8 mouse cellular contexts compared by ENCODE assay signal in genomic region chr2:91101124-91101740, GRCm38 (mm10). TPM values are rescaled to one million over a fixed set of nuclear protein-coding genes. Genes with fewer than 3 reads are reported as not detected.
A peak's percentile ranks its signal among the peaks of the same experiment; 100 is the strongest.
DNase-seq lines count a peak whose midpoint lies in the region; ATAC-seq and TF ChIP-seq lines count a peak whose summit lies in the region.

No protein-coding gene starts in this region.

- H3K36me3 ChIP-seq in forebrain, embryonic 11.5 days (ENCODE audit: control insufficient read depth, insufficient read depth, low read length) = no peaks in the 10 kb centered on the region
- H3K36me3 ChIP-seq in heart, embryonic 16.5 days (ENCODE audit: control insufficient read depth, insufficient read depth) = no peaks in the 10 kb centered on the region
- no peaks in the 10 kb centered on the region; the same call in 1 of the 2 replicates for H3K36me3 ChIP-seq in liver, embryonic 14.5 days (replicated peaks; ENCODE audit: control insufficient read depth, insufficient read depth, low read depth)
- H3K36me3 ChIP-seq in neural tube, embryonic 11.5 days (ENCODE audit: control insufficient read depth, insufficient read depth, low read length) = no peaks in the 10 kb centered on the region
- no peaks in the 10 kb centered on the region for H3K36me3 ChIP-seq in stomach, embryonic 16.5 days (ENCODE audit: control insufficient read depth, insufficient read depth, low read length)

- H3K4me1 ChIP-seq in forebrain, embryonic 11.5 days (replicated peaks; ENCODE audit: control insufficient read depth, insufficient read depth, low read length) = no peaks in the 10 kb centered on the region
- 0 out of 2 replicates have a peak, but pooled peaks cover 6% of the 10 kb centered on the region for H3K4me1 ChIP-seq in heart, embryonic 16.5 days (ENCODE audit: control insufficient read depth, insufficient read depth, low read length)
- peaks cover 3 to 22% of the 10 kb centered on the region in 2 experiments for H3K4me1 ChIP-seq in liver, embryonic 14.5 days (replicated peaks; ENCODE audit: control insufficient read depth in 2 of 2, insufficient read depth in 2 of 2, low read length in 1 of 2)
- H3K4me1 ChIP-seq in neural tube, embryonic 11.5 days (ENCODE audit: control insufficient read depth, insufficient read depth, low read length) = no peaks in the 10 kb centered on the region
- no peaks in the 10 kb centered on the region for H3K4me1 ChIP-seq in stomach, embryonic 16.5 days (ENCODE audit: control insufficient read depth, insufficient read depth, low read length)

- H3K27ac ChIP-seq in forebrain, embryonic 11.5 days (ENCODE audit: low read depth, low read length) = no peak overlapping the region
- H3K27ac ChIP-seq in heart, embryonic 16.5 days (ENCODE audit: low read length) = no peak overlapping the region
- H3K27ac ChIP-seq in liver, embryonic 14.5 days = no peak overlapping the region
- H3K27ac ChIP-seq in neural tube, embryonic 11.5 days (ENCODE audit: low read depth, low read length) = no peak overlapping the region
- H3K27ac ChIP-seq in stomach, embryonic 16.5 days (ENCODE audit: low read length) = no peak overlapping the region

- 13% methylated on average over 7 of the region's 7 CpGs for WGBS in forebrain, embryonic 11.5 days
- WGBS in heart, embryonic 16.5 days = 4% methylated on average over 7 of the region's 7 CpGs
- WGBS in liver, embryonic 14.5 days (ENCODE audit: insufficient replicate concordance) = 4% methylated on average over 7 of the region's 7 CpGs
- WGBS in neural tube, embryonic 11.5 days = 21% methylated on average over 7 of the region's 7 CpGs
- whole genome bisulfite sequencing in stomach, embryonic 16.5 days = 7% methylated on average over 7 of the region's 7 CpGs

- peak; percentile 86 to 91 for DNase-seq in CD8-positive naive resting alpha-beta T cell, adult 2 months (ENCODE audit: low read depth in 2 of 2, low spot score in 2 of 2)
- peak; percentile 93 for DNase-seq in c-Kit-positive CD71-negative TER-119-negative erythroid progenitor cells, embryonic 14.5 days (ENCODE audit: low read depth)
- peak; percentile 93 for DNase-seq in forebrain, embryonic 11.5 days (ENCODE audit: low spot score)
- DNase-seq in kidney, postnatal 25 days = peak; percentile 92 to 97
- DNase-seq in liver, embryonic 14.5 days (ENCODE audit: low read depth in 3 of 3, low spot score in 3 of 3) = peak; percentile 71 to 76 (median 74)
- peak; percentile 90 for DNase-seq in neural tube, embryonic 11.5 days (ENCODE audit: low spot score)

- TF ChIP-seq CTCF in liver, embryonic 14.5 days (IDR thresholded peaks at IDR 0.05; ENCODE audit: low read depth) = peak; percentile 97

- H3K9ac ChIP-seq in forebrain, embryonic 11.5 days (ENCODE audit: low read length) = no peak overlapping the region
- H3K9ac ChIP-seq in heart, embryonic 16.5 days (ENCODE audit: low read length) = peak overlapping the region; percentile 30; the same call in 1 of the 2 replicates
- no peak overlapping the region for H3K9ac ChIP-seq in liver, embryonic 14.5 days (replicated peaks)
- peak overlapping the region; percentile 8; the same call in 1 of the 2 replicates for H3K9ac ChIP-seq in neural tube, embryonic 11.5 days (ENCODE audit: low read length)
- peak overlapping the region; percentile 48 for H3K9ac ChIP-seq in stomach, embryonic 16.5 days (ENCODE audit: low read length)

- no peaks in the 10 kb centered on the region for H3K9me3 ChIP-seq in forebrain, embryonic 11.5 days (ENCODE audit: control insufficient read depth, low read length)
- H3K9me3 ChIP-seq in heart, embryonic 16.5 days (replicated peaks; ENCODE audit: control insufficient read depth, low read length) = no peaks in the 10 kb centered on the region
- no peaks in the 10 kb centered on the region for H3K9me3 ChIP-seq in liver, embryonic 14.5 days (ENCODE audit: control insufficient read depth, low read length)
- H3K9me3 ChIP-seq in neural tube, embryonic 11.5 days (ENCODE audit: control insufficient read depth, low read length) = no peaks in the 10 kb centered on the region
- no peaks in the 10 kb centered on the region for H3K9me3 ChIP-seq in stomach, embryonic 16.5 days (replicated peaks; ENCODE audit: control insufficient read depth, low read length)

- no peak for TF ChIP-seq EP300 in liver, embryonic 14.5 days (IDR thresholded peaks at IDR 0.05; ENCODE audit: low read depth)

- no peaks in the 10 kb centered on the region for H3K27me3 ChIP-seq in forebrain, embryonic 11.5 days (ENCODE audit: control insufficient read depth, insufficient read depth, low read length)
- H3K27me3 ChIP-seq in heart, embryonic 16.5 days (ENCODE audit: control insufficient read depth, insufficient read depth, low read length) = no peaks in the 10 kb centered on the region
- no peaks in the 10 kb centered on the region for H3K27me3 ChIP-seq in liver, embryonic 14.5 days (ENCODE audit: control insufficient read depth, insufficient read depth, low read length)
- no peaks in the 10 kb centered on the region for H3K27me3 ChIP-seq in neural tube, embryonic 11.5 days (ENCODE audit: control insufficient read depth, insufficient read depth, low read length)
- no peaks in the 10 kb centered on the region for H3K27me3 ChIP-seq in stomach, embryonic 16.5 days (ENCODE audit: control insufficient read depth, insufficient read depth, low read length)

- no peak overlapping the region for H3K4me3 ChIP-seq in forebrain, embryonic 11.5 days (ENCODE audit: low read depth, low read length)
- H3K4me3 ChIP-seq in heart, embryonic 16.5 days (ENCODE audit: low read length) = no peak overlapping the region
- no peak overlapping the region for H3K4me3 ChIP-seq in liver, embryonic 14.5 days (ENCODE audit: insufficient read depth in 1 of 2, low read depth in 2 of 2, low read length in 2 of 2)
- H3K4me3 ChIP-seq in neural tube, embryonic 11.5 days (ENCODE audit: low read depth, low read length) = no peak overlapping the region
- no peak overlapping the region for H3K4me3 ChIP-seq in stomach, embryonic 16.5 days (replicated peaks; ENCODE audit: low read length)

- no peak overlapping the region for H3K4me2 ChIP-seq in forebrain, embryonic 11.5 days (ENCODE audit: low read depth, low read length, severe bottlenecking)
- no peak overlapping the region for H3K4me2 ChIP-seq in heart, embryonic 16.5 days (ENCODE audit: low read depth, low read length)
- peak overlapping the region; percentile 24; the same call in 1 of the 2 replicates for H3K4me2 ChIP-seq in liver, embryonic 14.5 days (ENCODE audit: low read depth)
- no peak overlapping the region for H3K4me2 ChIP-seq in neural tube, embryonic 11.5 days (ENCODE audit: low read depth)
- H3K4me2 ChIP-seq in stomach, embryonic 16.5 days (ENCODE audit: low read depth, low read length) = 0 out of 2 replicates have a peak overlapping the region, but pooled peaks have one; percentile 2

- peak; percentile 78; the same call in 1 of the 2 replicates for ATAC-seq in forebrain, embryonic 11.5 days (replicated peaks; ENCODE audit: low FRiP score)
- peak; percentile 80 for ATAC-seq in heart, embryonic 16.5 days (replicated peaks; ENCODE audit: extremely low read depth, insufficient read depth, low FRiP score)
- ATAC-seq in liver, embryonic 14.5 days (ENCODE audit: insufficient read depth) = peak; percentile 70
- ATAC-seq in neural tube, embryonic 11.5 days (ENCODE audit: insufficient read depth, low FRiP score, low TSS enrichment) = peak; percentile 74
- peak; percentile 88 for ATAC-seq in stomach, embryonic 16.5 days (ENCODE audit: insufficient read depth, low FRiP score)

RNA-seq across cellular contexts. Expression of gene Mybpc3, which starts 16.7 kb away (rescaled TPM):
- polyA plus RNA-seq in forebrain, embryonic 11.5 days (2014; fragmentation: Nextera tagmentation; extraction: Ambion mirVana) = not detected in 2 replicates
- polyA plus RNA-seq in heart, embryonic 16.5 days (2015; fragmentation: Nextera tagmentation; extraction: Ambion mirVana) = 1,022 and 1,203 TPM in 2 replicates
- 0.03 and 0.04 TPM in 2 replicates for polyA plus RNA-seq in liver, embryonic 14.5 days (2012; rRNA removed)
- not detected in 2 replicates for polyA plus RNA-seq in liver, embryonic 14.5 days (2014; fragmentation: Nextera tagmentation; extraction: Ambion mirVana)
- polyA plus RNA-seq in neural tube, embryonic 11.5 days (2014; fragmentation: Nextera tagmentation; extraction: Ambion mirVana) = 0.11 and 0.49 TPM in 2 replicates
- polyA plus RNA-seq in stomach, embryonic 16.5 days (2015; fragmentation: Nextera tagmentation; extraction: Ambion mirVana) = 0.17 and 0.54 TPM in 2 replicates

RNA-seq across cellular contexts. Expression of gene Spi1, which starts 19.0 kb away (rescaled TPM):
- 2.2 and 4.9 TPM in 2 replicates for polyA plus RNA-seq in forebrain, embryonic 11.5 days (2014; fragmentation: Nextera tagmentation; extraction: Ambion mirVana)
- polyA plus RNA-seq in heart, embryonic 16.5 days (2015; fragmentation: Nextera tagmentation; extraction: Ambion mirVana) = 3.6 and 5.2 TPM in 2 replicates
- 13.3 and 20.5 TPM in 2 replicates for polyA plus RNA-seq in liver, embryonic 14.5 days (2012; rRNA removed)
- 12.4 and 15.6 TPM in 2 replicates for polyA plus RNA-seq in liver, embryonic 14.5 days (2014; fragmentation: Nextera tagmentation; extraction: Ambion mirVana)
- polyA plus RNA-seq in neural tube, embryonic 11.5 days (2014; fragmentation: Nextera tagmentation; extraction: Ambion mirVana) = 2.8 and 4.2 TPM in 2 replicates
- polyA plus RNA-seq in stomach, embryonic 16.5 days (2015; fragmentation: Nextera tagmentation; extraction: Ambion mirVana) = 5.1 and 6.7 TPM in 2 replicates

RNA-seq across cellular contexts. Expression of gene Slc39a13, which starts 31.0 kb away (rescaled TPM):
- polyA plus RNA-seq in forebrain, embryonic 11.5 days (2014; fragmentation: Nextera tagmentation; extraction: Ambion mirVana) = 23.3 and 23.6 TPM in 2 replicates
- 56.9 and 61.3 TPM in 2 replicates for polyA plus RNA-seq in heart, embryonic 16.5 days (2015; fragmentation: Nextera tagmentation; extraction: Ambion mirVana)
- polyA plus RNA-seq in liver, embryonic 14.5 days (2012; rRNA removed) = 11.1 and 11.2 TPM in 2 replicates
- 8.1 and 8.4 TPM in 2 replicates for polyA plus RNA-seq in liver, embryonic 14.5 days (2014; fragmentation: Nextera tagmentation; extraction: Ambion mirVana)
- polyA plus RNA-seq in neural tube, embryonic 11.5 days (2014; fragmentation: Nextera tagmentation; extraction: Ambion mirVana) = 21.9 and 27.6 TPM in 2 replicates
- 43.7 and 51.3 TPM in 2 replicates for polyA plus RNA-seq in stomach, embryonic 16.5 days (2015; fragmentation: Nextera tagmentation; extraction: Ambion mirVana)

RNA-seq across cellular contexts. Expression of gene Psmc3, which starts 47.4 kb away (rescaled TPM):
- polyA plus RNA-seq in forebrain, embryonic 11.5 days (2014; fragmentation: Nextera tagmentation; extraction: Ambion mirVana) = 354 and 371 TPM in 2 replicates
- polyA plus RNA-seq in heart, embryonic 16.5 days (2015; fragmentation: Nextera tagmentation; extraction: Ambion mirVana) = 239 and 255 TPM in 2 replicates
- polyA plus RNA-seq in liver, embryonic 14.5 days (2012; rRNA removed) = 77.7 and 126 TPM in 2 replicates
- 174 and 186 TPM in 2 replicates for polyA plus RNA-seq in liver, embryonic 14.5 days (2014; fragmentation: Nextera tagmentation; extraction: Ambion mirVana)
- polyA plus RNA-seq in neural tube, embryonic 11.5 days (2014; fragmentation: Nextera tagmentation; extraction: Ambion mirVana) = 387 and 389 TPM in 2 replicates
- polyA plus RNA-seq in stomach, embryonic 16.5 days (2015; fragmentation: Nextera tagmentation; extraction: Ambion mirVana) = 264 and 286 TPM in 2 replicates

Comparison
In these comparisons a context has a peak if more than half of its experiments do, and no peak if none do; other contexts are left out.
1. H3K4me2 ChIP-seq: peak in liver, embryonic 14.5 days (single experiment) and stomach, embryonic 16.5 days (single experiment); none in forebrain, embryonic 11.5 days (single experiment), heart, embryonic 16.5 days (single experiment) and neural tube, embryonic 11.5 days (single experiment).
2. H3K9ac ChIP-seq: peak in heart, embryonic 16.5 days (single experiment), neural tube, embryonic 11.5 days (single experiment) and stomach, embryonic 16.5 days (single experiment); none in forebrain, embryonic 11.5 days (single experiment) and liver, embryonic 14.5 days (single experiment).
3. RNA of gene Mybpc3, which starts 16.7 kb away (polyA plus RNA-seq): 1,022 to 1,203 TPM in heart, embryonic 16.5 days; 0.17 to 0.54 TPM in stomach, embryonic 16.5 days, 0.11 to 0.49 TPM in neural tube, embryonic 11.5 days, 0.03 to 0.04 TPM in liver, embryonic 14.5 days and not detected in forebrain, embryonic 11.5 days; every median in the first group is over 100 times any median in the second.
4. Peak in every context shown above with its lines, with median percentiles within 50 percentile points of each other: DNase-seq and ATAC-seq.